Mouse (Mus musculus): Measurements from ENCODE around the gene Tbx10.
"Not testable (repeated sequence)": the region's sequence is repeated elsewhere in the genome, so short reads cannot be mapped to it uniquely, and the experiment has no call there.

Tbx10 gene

DNA sequence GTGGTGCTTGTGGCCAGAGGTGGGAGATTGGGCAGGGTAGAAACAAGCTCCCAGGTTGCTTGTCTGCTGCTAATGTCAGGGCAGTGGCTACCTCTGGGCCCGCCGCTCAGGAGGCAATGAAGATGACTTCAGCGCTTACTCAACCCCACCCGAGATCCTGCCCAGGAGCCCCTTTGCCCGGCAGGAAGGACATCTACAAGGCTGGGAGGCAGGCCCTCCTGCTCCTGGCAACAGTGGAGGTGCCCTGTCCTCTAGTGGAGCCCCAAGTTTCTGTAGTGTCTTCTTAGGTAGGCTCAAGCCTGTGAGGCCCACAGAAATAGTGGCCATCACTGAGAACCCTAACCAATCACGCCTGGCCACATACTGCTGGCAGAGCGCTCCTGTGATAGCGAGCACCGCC, 12.5 kb downstream of the Tbx10 start:
- peak; percentile 1 for DNase-seq

GRCm38 (mm10) chr19:4005971-4006370, 13.4 kb downstream of the Tbx10 start:
- DNase-seq = no peak

DNA sequence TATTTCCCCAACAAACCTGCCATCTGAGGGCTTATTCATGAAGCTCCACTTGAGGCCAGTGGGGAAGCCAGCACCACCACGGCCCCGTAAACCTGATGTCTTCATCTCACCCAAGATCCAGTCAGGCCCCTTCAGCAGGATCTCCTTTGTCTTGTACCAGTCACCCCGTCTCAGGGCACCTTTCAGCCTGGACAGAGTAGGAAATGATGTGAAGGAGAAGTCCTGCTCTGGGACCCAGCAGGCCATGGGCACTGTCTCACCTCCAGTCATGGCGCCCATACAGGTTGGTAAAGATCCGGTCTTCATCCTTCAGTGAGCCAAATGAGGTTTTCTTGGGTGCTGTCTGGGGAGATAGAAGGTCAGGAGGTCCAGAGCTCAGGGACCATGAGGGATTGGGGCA, 18.5 kb downstream of the Tbx10 start:
- no peak for DNase-seq

- peak; percentile 99 for DNase-seq
Observed at GRCm38 (mm10) chr19:4012432-4013022, 20.0 kb downstream of the Tbx10 start, which contains the start of gene Ndufv1. TSS of gene Ndufv1 (minus strand) at chr19:4012806.

DNA sequence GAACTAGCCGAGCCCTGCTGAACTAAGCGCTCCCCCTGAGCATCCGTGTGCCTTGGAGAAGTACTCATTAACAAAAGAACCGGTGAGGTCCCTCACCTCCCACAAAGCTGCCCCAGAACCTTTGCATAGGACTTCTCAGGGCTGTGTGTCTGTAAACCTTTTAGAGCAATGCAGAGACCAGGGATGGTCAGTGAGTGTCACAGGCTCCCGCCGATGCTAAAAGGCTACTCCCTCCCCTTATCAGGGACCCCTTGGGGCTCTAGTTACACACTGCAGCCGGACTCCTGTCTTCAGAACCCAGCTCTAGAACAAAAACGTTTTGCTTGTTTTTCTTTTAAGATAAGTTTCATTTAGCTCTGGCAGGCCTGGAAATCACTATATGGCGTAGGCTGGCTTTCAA, 20.5 kb downstream of the Tbx10 start:
- DNase-seq = no peak

GRCm38 (mm10) chr19:4014802-4015201, 22.2 kb downstream of the Tbx10 start:
- no peak for DNase-seq

DNA sequence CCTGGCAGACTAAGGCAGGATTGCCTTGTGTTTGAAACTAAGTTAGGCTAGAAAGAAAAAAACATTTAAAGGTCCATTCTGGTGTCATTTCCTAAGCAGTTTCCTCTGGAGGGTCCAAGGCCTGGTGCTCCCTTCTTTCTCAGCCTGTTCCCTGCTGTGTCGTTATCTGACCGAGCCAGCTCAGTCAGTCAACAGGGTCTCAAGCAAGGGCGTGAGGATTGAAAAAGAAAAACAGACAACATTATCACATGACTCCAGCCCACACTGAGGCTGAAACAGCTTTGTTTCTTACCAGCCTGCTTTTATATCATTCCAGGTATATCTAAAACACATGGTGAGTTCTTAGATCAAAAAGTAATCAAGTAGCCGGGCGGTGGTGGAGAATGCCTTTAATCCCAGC, 23.1 kb downstream of the Tbx10 start:
- DNase-seq = no peak

DNA sequence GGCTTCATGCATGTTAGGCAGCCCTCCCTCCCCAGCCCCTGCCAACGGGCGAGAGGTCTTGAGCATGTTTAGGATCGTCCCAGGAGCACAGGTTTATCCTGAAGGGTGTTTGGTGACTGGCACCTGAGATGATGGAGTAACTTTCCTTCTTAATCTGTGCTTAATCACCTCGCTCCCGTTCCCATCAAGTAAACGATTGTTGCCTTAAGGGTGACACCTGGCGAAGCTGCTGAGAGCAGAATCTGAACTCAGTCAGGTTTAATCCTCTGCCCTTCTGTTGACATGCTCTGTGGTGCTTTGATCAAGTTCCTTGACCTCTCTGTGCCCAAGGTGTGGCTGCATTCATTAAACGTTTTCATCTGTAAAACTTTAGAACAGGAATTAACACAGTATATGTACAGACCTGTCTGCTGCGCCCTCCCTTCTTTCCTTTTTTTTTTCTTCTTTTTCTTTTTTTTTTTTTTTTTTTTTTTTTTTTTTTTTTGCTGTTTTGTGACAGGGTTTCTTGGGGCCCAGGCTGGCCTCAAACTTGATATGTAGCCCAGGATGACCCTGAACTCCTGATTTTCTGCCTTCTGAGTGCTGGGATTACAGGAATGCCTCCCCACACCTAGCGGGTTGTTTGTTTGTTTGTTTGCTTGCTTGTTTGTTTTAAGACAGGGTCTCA, 25.5 kb downstream of the Tbx10 start:
- DNase-seq = no peak

GRCm38 (mm10) chr19:4018743-4019583, 26.4 kb downstream of the Tbx10 start:
- DNase-seq = peak; percentile 84

GRCm38 (mm10) chr19:4023185-4023584, 30.6 kb downstream of the Tbx10 start:
- no peak for DNase-seq

DNA sequence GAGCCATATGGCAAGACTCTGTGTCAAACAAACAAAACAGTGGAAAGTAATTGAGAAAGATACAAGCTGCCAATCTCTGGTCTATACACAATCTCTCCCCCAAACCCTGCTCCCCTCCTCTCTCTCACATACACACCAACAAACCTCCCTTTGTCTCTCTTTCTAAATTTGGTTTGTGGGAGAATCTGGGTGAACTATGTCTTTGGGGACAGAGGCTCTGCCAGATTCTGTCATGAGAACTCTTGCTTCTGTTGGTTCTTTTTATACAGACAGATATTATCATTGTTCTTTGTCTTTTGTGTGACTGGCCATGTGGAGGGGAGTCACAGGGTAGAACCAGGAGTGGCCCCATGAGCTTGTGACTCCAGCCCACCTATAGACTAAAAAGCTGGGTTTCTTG, 35.0 kb downstream of the Tbx10 start:
- DNase-seq = no peak

GRCm38 (mm10) chr19:4032668-4033067, 40.1 kb downstream of the Tbx10 start:
- no peak for DNase-seq

DNA sequence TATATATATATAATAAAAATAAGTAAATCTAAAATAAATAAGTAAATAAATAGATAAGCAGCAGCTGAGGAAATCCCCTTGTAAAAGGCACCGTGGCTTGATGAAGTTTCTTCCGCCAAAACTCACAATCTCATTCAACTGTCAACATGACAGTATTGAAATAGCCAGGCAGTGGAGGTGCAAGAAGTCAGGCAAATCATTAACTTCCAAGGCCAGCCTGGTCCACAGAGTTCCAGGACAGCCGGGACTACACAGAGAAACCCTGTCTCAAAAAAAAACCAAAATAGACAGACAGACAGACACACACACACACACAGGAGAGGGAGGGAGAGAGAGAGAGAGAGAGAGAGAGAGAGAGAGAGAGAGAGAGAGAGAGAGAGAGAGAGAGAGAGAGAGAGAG, 40.7 kb downstream of the Tbx10 start:
- peak; percentile 50 for DNase-seq

DNA sequence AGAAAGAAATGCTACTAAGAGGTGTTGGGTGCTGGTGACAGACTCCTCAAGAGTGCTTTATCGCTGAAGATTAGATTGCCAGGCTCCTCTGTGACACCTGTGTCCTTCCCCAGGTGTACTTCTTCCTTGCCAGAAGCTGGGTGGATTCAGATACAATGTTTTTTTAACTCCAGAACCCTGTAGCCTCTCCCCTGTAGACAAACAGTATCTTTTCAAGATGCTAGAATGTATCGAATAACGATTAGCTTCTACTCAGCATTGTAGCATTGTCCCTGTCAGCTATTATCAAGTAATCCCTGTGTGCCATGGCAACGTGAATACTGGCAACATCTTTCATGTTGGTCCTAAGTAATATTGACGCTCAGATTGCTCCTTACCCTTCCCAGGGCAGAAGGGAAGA, 41.2 kb downstream of the Tbx10 start:
- DNase-seq = no peak

- no peak for DNase-seq
Observed at GRCm38 (mm10) chr19:4036327-4037045, 43.9 kb downstream of the Tbx10 start.

DNA sequence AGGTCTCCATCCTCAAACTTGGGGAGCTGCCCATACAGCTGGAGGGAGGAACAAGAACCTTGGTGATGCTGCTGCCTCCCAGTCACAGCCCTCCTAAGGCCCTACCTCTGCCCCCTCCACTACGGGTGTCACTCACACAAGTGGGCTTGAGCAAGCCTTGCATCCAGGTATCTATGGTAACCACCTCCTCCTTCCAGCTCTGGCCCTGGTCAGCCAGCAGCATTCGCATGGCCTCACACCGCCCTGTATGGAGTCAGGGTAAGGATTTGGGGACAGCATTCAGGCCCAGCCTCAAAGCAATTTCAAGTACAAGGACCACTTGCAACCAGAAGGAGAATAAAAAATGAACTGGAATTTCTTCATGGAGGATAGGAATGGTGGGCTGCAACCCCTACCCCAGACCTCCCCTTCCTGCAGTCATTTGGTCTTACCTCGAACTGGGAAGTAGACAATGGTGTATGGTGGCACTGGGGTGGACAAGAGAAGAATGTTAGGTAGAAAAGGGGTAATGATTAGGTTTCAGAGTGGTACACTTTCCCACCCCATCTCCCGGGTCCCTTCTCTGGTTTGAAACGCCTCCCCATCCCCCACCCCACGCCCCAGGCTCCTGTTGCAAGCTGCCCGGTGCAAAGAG, 44.7 kb downstream of the Tbx10 start:
- not testable (repeated sequence) for DNase-seq

GRCm38 (mm10) chr19:4037788-4038232, 45.3 kb downstream of the Tbx10 start, which contains the start of gene Gstp1:
TSS of gene Gstp1 (minus strand) at chr19:4037985.
- DNase-seq = peak; percentile 83

- not testable (repeated sequence) for DNase-seq
Observed at GRCm38 (mm10) chr19:4040941-4041340, 48.4 kb downstream of the Tbx10 start.

GRCm38 (mm10) chr19:4041500-4041899, 48.9 kb downstream of the Tbx10 start:
- DNase-seq = not testable (repeated sequence)

DNA sequence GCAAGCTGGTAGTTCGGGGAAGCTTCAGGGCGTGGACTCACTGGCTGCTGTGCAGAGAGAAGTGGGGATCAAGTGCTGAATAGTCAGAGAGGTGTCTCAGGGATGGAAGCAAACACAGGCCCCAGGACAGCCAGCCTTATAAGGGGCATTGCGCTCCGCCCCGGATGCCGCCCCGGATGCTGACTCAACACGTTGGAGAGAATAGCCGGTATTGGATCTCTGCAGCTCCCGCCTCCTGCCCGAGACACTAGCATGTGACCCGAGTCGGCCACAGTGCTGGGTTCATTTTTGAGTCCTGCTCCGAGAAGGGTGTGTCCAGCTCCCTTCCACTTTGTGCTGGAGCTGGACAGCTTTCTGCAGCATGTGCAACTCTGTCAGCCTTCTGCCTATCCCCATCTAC, 49.6 kb downstream of the Tbx10 start:
- no peak for DNase-seq

DNA sequence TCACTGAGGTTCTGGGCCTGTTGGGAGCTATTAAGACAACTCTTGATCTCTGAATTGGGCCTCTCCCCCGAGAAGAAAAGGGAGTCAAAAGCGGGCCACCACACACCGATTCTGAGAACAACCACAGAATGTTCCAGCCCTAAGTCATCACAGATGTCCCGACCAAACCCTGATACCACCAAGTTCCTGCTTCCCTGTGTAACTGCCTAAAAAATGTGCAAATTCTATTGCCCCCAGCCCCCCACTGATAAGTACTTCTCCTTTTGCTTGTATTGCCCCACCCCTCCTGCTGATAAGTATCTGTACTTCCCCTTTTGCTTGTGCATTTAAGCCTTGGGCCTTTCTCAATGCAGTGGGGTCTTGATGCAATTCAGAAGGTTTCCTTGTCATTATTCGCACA, 51.6 kb downstream of the Tbx10 start:
- not testable (repeated sequence) for DNase-seq

Data from kidney, adult 11 months (tissue).